Mouse (Mus musculus) megakaryocyte, embryonic 14.5 days (primary cell): ENCODE measurements around the gene Gstcd.

ENCODE experiments used
- FLI1 ChIP-seq: IDR thresholded peaks from 2 replicates; pipeline ENCODE4 v1.6.1; 2012; ENCODE audit warnings: low read length, inconsistent platforms, mixed read lengths
- GATA1 ChIP-seq: IDR thresholded peaks from 3 replicates; pipeline ENCODE4 v1.6.1; 2012; ENCODE audit warnings: mixed read lengths, low read length, inconsistent platforms, borderline replicate concordance

GRCm38 (mm10) chr3:133033145-133033755 lies 58.6 kb downstream of the Gstcd start:
- TF ChIP-seq GATA1 (no peak), FLI1 (no peak)
